Mouse (Mus musculus) midbrain, embryonic 14.5 days (tissue): ENCODE data around the gene Brd1. TPM values are rescaled to one million over a fixed set of nuclear protein-coding genes. Genes with fewer than 3 reads are reported as not detected.

Experiments
- ATAC-seq: fragments of 200-750 bp; cut with Nextera tagmentation; 2 replicates; pipeline ENCODE4 v1.8.0; 2017; ENCODE audit warnings: moderate number of reproducible peaks, moderate library complexity; ENCODE audit not compliant: low FRiP score, low TSS enrichment
- DNase-seq: peaks from one replicate; pipeline ENCODE4 v3.0.0-alpha.2; 2015
- H3K27ac ChIP-seq: fragments of 300-500 bp; sonication (generic); replicated peaks from 2 replicates; pipeline ENCODE4 v1.5.1; 2014; ENCODE audit warnings: mild to moderate bottlenecking, low read depth, low read length, moderate library complexity
- H3K27me3 ChIP-seq: fragments of 300-500 bp; sonication (generic); 2 replicates; pipeline ENCODE4 v1.6.1; 2014; ENCODE audit warnings: low read length, control low read depth, mixed read lengths; ENCODE audit not compliant: control insufficient read depth, insufficient read depth
- H3K36me3 ChIP-seq: fragments of 300-500 bp; sonication (generic); 2 replicates; pipeline ENCODE4 v1.6.1; 2014; ENCODE audit warnings: low read length, control low read depth; ENCODE audit not compliant: control insufficient read depth, insufficient read depth
- H3K4me1 ChIP-seq: fragments of 300-500 bp; sonication (generic); 2 replicates; pipeline ENCODE4 v1.6.1; 2014; ENCODE audit warnings: mild to moderate bottlenecking, antibody characterized with exemption, low read length, control low read depth; ENCODE audit not compliant: control insufficient read depth, insufficient read depth
- H3K4me2 ChIP-seq: fragments of 300-500 bp; sonication (generic); 2 replicates; pipeline ENCODE4 v1.6.1; 2014; ENCODE audit warnings: mild to moderate bottlenecking, low read length, moderate library complexity
- H3K4me3 ChIP-seq: fragments of 300-500 bp; sonication (generic); replicated peaks from 2 replicates; pipeline ENCODE4 v1.5.1; 2014; ENCODE audit warnings: low read depth, low read length
- H3K9ac ChIP-seq: fragments of 300-500 bp; sonication (generic); replicated peaks from 2 replicates; pipeline ENCODE4 v1.6.1; 2014; ENCODE audit warnings: mild to moderate bottlenecking, low read length, moderate library complexity
- H3K9me3 ChIP-seq: fragments of 300-500 bp; sonication (generic); 2 replicates; pipeline ENCODE4 v1.6.1; 2016; ENCODE audit warnings: low read length, control low read depth, mixed read lengths; ENCODE audit not compliant: control insufficient read depth
- WGBS: fragments of 180-500 bp; shearing (Covaris S2); extraction: QIAGEN DNeasy Blood & Tissue Kit; methylation state at CpG from one replicate; pipeline ENCODE4 v1.1.7; 2014; 5-methylcytosine and 5-hydroxymethylcytosine counted together
- polyA plus RNA-seq: library from polyadenylated mRNA; unstranded; fragments of >200 nt; fragmentation: Nextera tagmentation; extraction: Ambion mirVana; gene quantifications from 2 replicates; pipeline ENCODE4 v1.2.1, GENCODE M21; 2014

Brd1 gene
- polyA plus RNA-seq, 1 experiment from 2014 or later, result 30.5 TPM

DNA sequence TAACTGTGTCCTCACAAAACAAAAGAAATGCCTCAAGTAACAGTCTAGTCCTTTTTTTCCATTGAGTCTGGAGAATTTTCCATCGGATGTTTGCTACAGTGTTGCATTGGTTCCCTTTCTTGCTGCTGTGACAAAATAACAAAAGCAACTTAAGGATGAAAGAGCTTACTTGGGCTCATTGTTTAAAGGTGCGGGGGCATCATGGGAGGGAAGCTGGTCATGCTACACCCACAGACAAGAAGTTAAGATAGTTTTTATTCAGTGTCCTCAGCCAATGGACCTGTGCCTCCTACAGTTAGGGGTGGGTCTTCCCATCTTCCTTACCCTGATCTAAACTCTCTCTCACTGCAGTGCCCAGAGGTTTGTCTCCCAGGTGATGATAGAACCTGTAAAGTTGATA, 4.4 kb upstream of the Brd1 start:
- 46% methylated on average over 2 of the region's 2 CpGs for WGBS
- no peak overlapping the region for H3K27ac ChIP-seq
- H3K36me3 ChIP-seq, result no peaks in the 10 kb centered on the region
- DNase-seq (no peak), ATAC-seq (no peak)
- no peak overlapping the region for H3K4me3 ChIP-seq
- no peak overlapping the region for H3K9ac ChIP-seq
- H3K4me2 ChIP-seq, result no peak overlapping the region
- no peaks in the 10 kb centered on the region for H3K9me3 ChIP-seq
- no peaks in the 10 kb centered on the region for H3K27me3 ChIP-seq
- peaks cover 5% of the 10 kb centered on the region for H3K4me1 ChIP-seq

DNA sequence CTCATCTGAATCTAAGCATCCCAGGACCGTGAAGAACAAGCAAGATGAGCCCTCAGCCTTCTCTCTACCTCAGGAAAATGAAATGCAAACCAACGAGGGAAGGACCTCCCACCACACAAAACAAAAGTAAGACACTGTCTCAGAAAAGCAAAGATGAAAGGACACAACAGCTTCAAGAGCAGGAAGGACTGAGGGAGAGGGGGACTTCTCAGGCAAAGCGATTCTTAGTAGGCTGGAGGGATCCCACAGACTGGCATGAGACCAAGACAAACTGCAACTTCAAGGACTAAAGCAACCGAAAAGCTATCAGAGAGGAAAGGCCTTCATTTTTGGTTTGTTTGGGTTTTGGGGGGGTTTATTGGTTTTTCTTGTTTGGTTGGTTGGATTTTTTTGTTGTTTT, 2.1 kb upstream of the Brd1 start:
- Histone ChIP-seq H3K9me3 (no peaks in the 10 kb centered on the region), H3K9ac (no peak overlapping the region), H3K4me3 (no peak overlapping the region), H3K27ac (no peak overlapping the region), H3K27me3 (no peaks in the 10 kb centered on the region), H3K4me2 (no peak overlapping the region), H3K4me1 (peaks cover 22% of the 10 kb centered on the region), H3K36me3 (no peaks in the 10 kb centered on the region)
- DNase-seq, result no peak
- 70% methylated on average over 4 of the region's 4 CpGs for WGBS
- no peak for ATAC-seq

DNA sequence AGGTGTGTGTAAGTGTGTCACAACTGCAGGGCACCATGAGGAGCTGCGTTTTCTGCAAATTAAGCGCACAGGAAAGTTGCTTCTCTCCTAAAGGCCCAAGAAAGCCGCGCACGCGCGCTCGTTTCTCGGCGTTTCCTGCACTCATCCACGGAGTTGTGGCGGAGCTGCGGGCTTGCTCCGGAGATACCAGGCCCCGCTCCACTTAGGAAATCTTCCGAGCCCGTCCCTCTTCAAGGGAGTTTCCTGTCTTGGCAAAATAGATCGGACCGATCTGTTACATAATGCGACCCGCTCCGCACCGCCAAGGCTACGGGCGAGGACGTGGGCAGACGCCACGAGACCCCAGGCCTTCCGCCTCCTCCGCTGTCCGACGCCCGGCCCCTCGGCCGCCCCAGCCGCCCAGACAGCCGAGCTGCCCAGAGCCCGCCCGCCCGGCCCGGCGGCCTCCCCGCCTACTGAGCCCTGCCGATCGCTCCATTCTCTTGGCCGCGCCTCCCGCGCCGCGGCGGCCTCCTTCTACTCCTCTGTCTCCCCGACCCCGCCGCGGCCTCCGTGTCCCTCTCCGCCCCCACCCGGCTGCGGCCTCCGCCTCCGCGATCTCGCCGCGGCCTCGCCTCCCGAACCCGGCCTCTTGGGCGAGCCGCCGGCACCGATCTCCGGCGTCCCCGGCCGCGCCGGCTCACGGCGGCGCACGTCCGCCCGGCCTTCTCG, 837 bp downstream of the Brd1 start:
- Histone ChIP-seq H3K9me3 (no peaks in the 10 kb centered on the region), H3K4me1 (peaks cover 25% of the 10 kb centered on the region), H3K27me3 (no peaks in the 10 kb centered on the region), H3K4me2 (peak overlapping the region; percentile 83), H3K9ac (peak overlapping the region; percentile 96), H3K36me3 (peaks cover 26% of the 10 kb centered on the region), H3K27ac (peak overlapping the region; percentile 92), H3K4me3 (peak overlapping the region; percentile 99)
- DNase-seq (peak; percentile 83), ATAC-seq (peak; percentile 35; the same call in 1 of the 2 replicates)
- under 1% methylated on average over 77 of the region's 86 CpGs for WGBS

DNA sequence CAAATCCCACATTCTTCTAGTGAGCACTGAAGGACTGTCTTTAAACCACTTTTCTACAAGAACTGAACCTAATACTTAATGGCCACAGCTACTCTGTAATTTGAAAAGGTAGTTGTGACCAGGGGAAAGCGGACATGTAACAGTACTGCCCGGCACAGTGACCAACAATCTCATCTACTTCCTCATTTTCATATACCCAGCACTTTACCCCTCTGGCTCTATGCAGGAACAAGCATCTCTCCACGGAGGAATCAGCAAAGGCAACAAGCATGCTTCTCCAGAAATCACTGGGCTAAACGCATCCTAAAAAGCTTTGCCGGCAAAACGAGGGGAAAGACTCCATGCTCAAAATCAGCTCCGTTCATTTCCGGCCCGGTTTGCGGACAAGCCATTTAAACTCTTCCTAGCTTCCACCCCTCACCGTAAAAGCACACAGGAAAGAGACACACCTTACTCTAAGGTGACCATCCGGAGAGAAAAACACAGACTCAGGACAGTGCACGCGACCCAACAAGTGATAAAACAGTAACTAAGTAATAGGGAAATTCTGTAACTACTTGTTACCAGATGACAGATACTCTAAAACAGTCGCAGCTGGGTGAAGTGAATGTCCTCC, 1.5 kb downstream of the Brd1 start:
- no peaks in the 10 kb centered on the region for H3K27me3 ChIP-seq
- peak overlapping the region; percentile 99 for H3K4me3 ChIP-seq
- DNase-seq, result no peak
- no peak overlapping the region; the same call in 1 of the 2 replicates for H3K27ac ChIP-seq
- no peak for ATAC-seq
- peaks cover 29% of the 10 kb centered on the region for H3K36me3 ChIP-seq
- peak overlapping the region; percentile 96 for H3K9ac ChIP-seq
- WGBS, result 34% methylated on average over 15 of the region's 15 CpGs
- H3K4me2 ChIP-seq, result peak overlapping the region; percentile 83
- peaks cover 25% of the 10 kb centered on the region for H3K4me1 ChIP-seq
- H3K9me3 ChIP-seq, result no peaks in the 10 kb centered on the region

DNA sequence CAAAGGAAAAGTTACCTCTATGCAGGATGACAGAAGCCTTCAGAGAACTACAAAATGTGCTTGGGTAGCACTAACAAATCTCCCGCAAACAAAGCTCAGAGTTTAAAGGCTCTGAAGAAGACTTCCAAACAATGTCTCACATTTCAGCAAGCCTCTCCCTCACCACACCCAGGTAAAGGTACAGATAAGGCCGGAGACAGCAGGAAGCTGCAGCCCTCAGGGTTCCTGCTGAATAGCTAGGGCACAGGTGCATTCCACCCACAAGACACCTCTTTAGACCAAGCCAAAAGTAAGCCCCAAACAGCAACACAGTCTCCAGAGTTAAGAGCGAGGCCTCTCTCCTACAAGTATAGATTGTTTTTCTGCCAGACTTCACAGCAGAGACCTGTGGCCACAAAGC, 3.3 kb downstream of the Brd1 start:
- WGBS, result 89% methylated on average over 3 of the region's 3 CpGs
- Histone ChIP-seq H3K27ac (no peak overlapping the region), H3K27me3 (no peaks in the 10 kb centered on the region), H3K9me3 (no peaks in the 10 kb centered on the region), H3K4me3 (no peak overlapping the region), H3K4me2 (no peak overlapping the region), H3K4me1 (peaks cover 25% of the 10 kb centered on the region), H3K9ac (no peak overlapping the region; the same call in 1 of the 2 replicates), H3K36me3 (peaks cover 41% of the 10 kb centered on the region)
- no peak for DNase-seq
- ATAC-seq, result no peak

DNA sequence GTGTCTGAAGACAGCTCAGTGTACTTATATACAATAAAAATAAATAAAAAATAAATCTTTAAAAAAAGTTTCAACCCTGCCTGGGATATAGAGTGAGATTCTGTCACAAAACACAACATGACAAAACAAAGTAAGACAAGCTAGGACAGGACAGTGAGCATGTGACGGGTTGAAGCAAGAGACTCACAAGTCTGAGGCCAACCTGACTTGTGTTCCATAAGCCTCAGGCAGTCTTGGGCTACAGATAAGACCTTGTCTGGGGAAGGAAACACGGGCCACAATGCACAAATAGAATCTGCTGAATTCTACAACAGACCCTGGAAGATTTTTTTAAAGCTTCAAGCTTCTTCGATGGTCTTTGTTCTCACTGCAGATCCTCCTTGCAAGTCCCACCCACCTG, 6.8 kb downstream of the Brd1 start:
- H3K4me3 ChIP-seq, result no peak overlapping the region
- no peak overlapping the region for H3K27ac ChIP-seq
- WGBS, result 87% methylated on average over 3 of the region's 3 CpGs
- DNase-seq (no peak), ATAC-seq (no peak)
- H3K36me3 ChIP-seq, result peaks cover 72% of the 10 kb centered on the region
- no peak overlapping the region for H3K9ac ChIP-seq
- peaks cover 13% of the 10 kb centered on the region for H3K4me1 ChIP-seq
- H3K9me3 ChIP-seq, result no peaks in the 10 kb centered on the region
- no peak overlapping the region for H3K4me2 ChIP-seq
- H3K27me3 ChIP-seq, result no peaks in the 10 kb centered on the region

DNA sequence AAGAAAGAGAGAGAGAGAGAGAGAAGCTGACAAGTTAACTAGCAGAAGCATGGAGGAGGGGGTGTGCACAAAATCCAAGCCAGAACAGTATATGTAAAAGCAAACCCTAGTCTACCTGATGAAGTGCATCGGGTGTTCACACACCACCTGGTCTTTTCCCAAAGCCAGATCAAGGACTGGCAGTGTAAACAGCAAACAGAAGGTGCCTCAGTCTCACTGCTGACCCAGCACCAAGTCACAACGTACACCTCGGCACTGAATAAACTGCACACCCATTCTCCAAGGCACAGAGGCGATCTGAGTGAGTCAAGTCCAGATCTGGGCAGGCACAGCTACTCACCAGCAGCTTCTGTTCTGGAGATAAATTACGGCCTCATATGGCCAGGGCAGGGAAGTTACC, 9.0 kb downstream of the Brd1 start:
- Histone ChIP-seq H3K9me3 (no peaks in the 10 kb centered on the region), H3K36me3 (peaks cover 75% of the 10 kb centered on the region), H3K4me2 (no peak overlapping the region), H3K4me3 (no peak overlapping the region), H3K27me3 (no peaks in the 10 kb centered on the region), H3K4me1 (no peaks in the 10 kb centered on the region), H3K9ac (no peak overlapping the region), H3K27ac (no peak overlapping the region)
- DNase-seq (no peak), ATAC-seq (no peak)
- 91% methylated on average over 5 of the region's 5 CpGs for WGBS

DNA sequence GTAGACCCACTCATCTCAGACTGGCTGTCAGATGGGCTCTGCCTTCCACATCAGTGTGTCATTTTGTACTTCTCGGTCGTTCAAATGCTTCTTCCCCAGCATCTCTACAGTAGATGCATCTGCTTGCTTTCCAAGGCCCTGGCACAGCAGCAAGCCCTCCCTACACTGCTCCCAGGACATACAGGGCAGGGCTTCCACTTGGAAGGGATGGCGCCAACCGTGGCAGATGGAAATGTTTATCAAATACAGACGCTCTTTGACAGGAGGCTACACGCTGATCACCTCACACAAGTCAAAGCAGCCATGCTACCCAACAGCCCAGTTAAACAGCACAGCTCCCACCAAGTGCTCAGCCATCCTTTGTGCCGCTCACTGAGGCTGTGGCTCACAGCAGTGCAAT, 9.7 kb downstream of the Brd1 start:
- Histone ChIP-seq H3K27me3 (no peaks in the 10 kb centered on the region), H3K9me3 (no peaks in the 10 kb centered on the region), H3K27ac (no peak overlapping the region), H3K4me2 (no peak overlapping the region), H3K36me3 (peaks cover 68% of the 10 kb centered on the region), H3K4me3 (no peak overlapping the region), H3K4me1 (no peaks in the 10 kb centered on the region), H3K9ac (no peak overlapping the region)
- no peak for ATAC-seq
- DNase-seq, result no peak
- WGBS, result 83% methylated on average over 7 of the region's 7 CpGs

DNA sequence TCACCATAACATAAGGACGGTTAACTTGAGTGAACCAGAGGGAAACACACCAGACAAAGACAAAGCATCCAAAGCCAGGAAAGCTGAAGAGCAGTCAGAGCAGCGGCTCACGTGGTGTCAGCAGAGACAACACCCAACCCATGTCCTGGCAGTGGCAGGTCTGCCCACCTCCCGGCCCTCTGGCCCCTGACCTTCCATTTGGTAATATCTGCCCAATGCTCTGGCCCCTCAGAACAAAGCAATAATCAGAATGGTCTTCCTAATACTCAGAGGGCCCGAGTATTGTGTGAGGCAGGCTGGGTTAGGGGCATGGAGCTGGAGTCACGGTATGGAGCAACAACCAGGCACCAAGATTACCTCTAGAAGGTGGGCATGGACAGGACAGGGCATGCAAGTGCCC, 10.8 kb downstream of the Brd1 start:
- Histone ChIP-seq H3K4me3 (no peak overlapping the region), H3K4me2 (no peak overlapping the region), H3K4me1 (no peaks in the 10 kb centered on the region), H3K27me3 (no peaks in the 10 kb centered on the region), H3K9ac (no peak overlapping the region), H3K27ac (no peak overlapping the region), H3K9me3 (no peaks in the 10 kb centered on the region), H3K36me3 (peaks cover 65% of the 10 kb centered on the region)
- DNase-seq, result no peak
- ATAC-seq, result no peak
- WGBS, result 94% methylated on average over 6 of the region's 6 CpGs
